Mouse (Mus musculus) CH12.LX (cell line): Measurements from ENCODE around the gene Tm9sf2. TPM values are rescaled to one million over a fixed set of nuclear protein-coding genes. Genes with fewer than 3 reads are reported as not detected.

ENCODE experiments used
- DNase-seq: peaks from one replicate; pipeline ENCODE4 v3.0.0-alpha.2; 2013; ENCODE audit errors: extremely low read depth
- H3K27ac ChIP-seq: 2 replicates; pipeline ENCODE4 v1.5.1; 2012; ENCODE audit warnings: low read depth, mild to moderate bottlenecking, control low read depth, moderate library complexity; ENCODE audit not compliant: insufficient read depth
- H3K27me3 ChIP-seq: replicated peaks from 2 replicates; pipeline ENCODE3; 2012; ENCODE audit warnings: inconsistent platforms
- H3K36me3 ChIP-seq, 2 experiments: replicated peaks in 1 of 2; 2 replicates each; pipeline versions ENCODE3 to v1.6.1; 2012; ENCODE audit warnings: inconsistent platforms in 1 of 2, low read length in 1 of 2, mild to moderate bottlenecking in 1 of 2, mixed read lengths in 1 of 2, moderate library complexity in 1 of 2; ENCODE audit not compliant: control insufficient read depth in 1 of 2, insufficient read depth in 1 of 2
- H3K4me1 ChIP-seq, 2 experiments: 2 replicates each; pipeline ENCODE4 v1.6.1; 2012; ENCODE audit warnings: inconsistent platforms in 1 of 2, moderate library complexity in 1 of 2; ENCODE audit not compliant: insufficient read depth in 2 of 2, control insufficient read depth in 1 of 2
- H3K4me2 ChIP-seq: 2 replicates; pipeline ENCODE4 v1.6.1; 2012; ENCODE audit warnings: low read depth, mild to moderate bottlenecking, control low read depth; ENCODE audit not compliant: poor library complexity, insufficient read depth, severe bottlenecking
- H3K4me3 ChIP-seq, 3 experiments: fragments of 150-350 bp in 1 of 3; sonication (generic) in 1 of 3; replicated peaks in 1 of 3; 2 replicates each; pipeline versions ENCODE3 to v1.5.1; 2011 to 2012; ENCODE audit warnings: low read depth in 2 of 3, low read length in 2 of 3, mild to moderate bottlenecking in 2 of 3, moderate library complexity in 2 of 3, control low read depth in 1 of 3, improper control_type of control experiment in 1 of 3, inconsistent platforms in 1 of 3, mixed read lengths in 1 of 3; ENCODE audit not compliant: poor library complexity in 1 of 3
- H3K79me2 ChIP-seq: replicated peaks from 2 replicates; pipeline ENCODE4 v1.6.1; 2012; ENCODE audit warnings: mild to moderate bottlenecking, moderate library complexity; ENCODE audit not compliant: control insufficient read depth, poor library complexity, insufficient read depth, severe bottlenecking; ENCODE audit errors: extremely low read depth
- H3K9ac ChIP-seq: 2 replicates; pipeline ENCODE4 v1.6.1; 2012; ENCODE audit warnings: low read depth, mild to moderate bottlenecking, control low read depth, moderate library complexity; ENCODE audit not compliant: insufficient read depth
- H3K9me3 ChIP-seq: replicated peaks from 2 replicates; pipeline ENCODE3; 2012; ENCODE audit warnings: low read length, inconsistent platforms, mixed read lengths
- CHD2 ChIP-seq: IDR thresholded peaks from 2 replicates; pipeline ENCODE4 v1.6.1; 2011; ENCODE audit warnings: low read length, improper control_type of control experiment
- JUND ChIP-seq: conservative IDR thresholded peaks from 2 replicates; pipeline ENCODE4 v1.6.1; 2011; ENCODE audit warnings: low read depth, low read length, improper control_type of control experiment
- MAFK ChIP-seq: IDR thresholded peaks from 2 replicates; pipeline ENCODE4 v1.6.1; 2011; ENCODE audit warnings: low read length, improper control_type of control experiment; ENCODE audit not compliant: insufficient replicate concordance
- POLR2AphosphoS2 ChIP-seq: IDR thresholded peaks from 2 replicates; pipeline ENCODE4 v1.6.1; 2011; ENCODE audit warnings: low read depth, low read length, improper control_type of control experiment
- SMC3 ChIP-seq: IDR thresholded peaks from 2 replicates; pipeline ENCODE4 v1.6.1; 2011; ENCODE audit warnings: low read depth, low read length, improper control_type of control experiment
- TBP ChIP-seq: conservative IDR thresholded peaks from 2 replicates; pipeline ENCODE4 v1.6.1; 2011; ENCODE audit warnings: low read depth, low read length, improper control_type of control experiment
- ZNF384 ChIP-seq: IDR thresholded peaks from 2 replicates; pipeline ENCODE4 v1.6.1; 2012; ENCODE audit warnings: low read depth, low read length, improper control_type of control experiment, inconsistent platforms
- dilution Hi-C: fragments of 300-500 bp; cut with MboI; formaldehyde crosslinking; loops from 2 replicates; pipeline ENCODE4 v1.14.3; 2020; ENCODE audit warnings: low sequenced_read_pairs; ENCODE audit not compliant: extremely low pct_unique_long_range_greater_than_20kb, extremely low pct_ligation_motif_present
- in situ Hi-C: fragments of 300-500 bp; cut with MboI; formaldehyde crosslinking; loops from 3 replicates; pipeline ENCODE4 v1.14.3; 2019; ENCODE audit warnings: low sequenced_read_pairs, low pct_ligation_motif_present, low pct_unique_long_range_greater_than_20kb, mixed read lengths
- polyA plus RNA-seq: library from polyadenylated mRNA; unstranded; fragments of >175 nt; gene quantifications from 2 replicates; pipeline ENCODE4 v1.2.1, GENCODE M21; 2012; ENCODE audit warnings: low read depth; ENCODE audit not compliant: insufficient read length
- total RNA-seq, 2 experiments: library from RNA; depleted of rRNA; stranded (reverse); fragments of 300-350 nt in 1 of 2; fragments of >200 nt in 1 of 2; gene quantifications; 2 replicates each; pipeline ENCODE4 v1.2.3; 2012 to 2014

The Tm9sf2 gene
- total and polyA plus RNA-seq, 3 experiments, result 49.2 to 108 (median 85.5) TPM

- Histone ChIP-seq H3K9me3 (peaks cover 8% of the 10 kb centered on the region), H3K4me3 (no peak overlapping the region), H3K9ac (no peak overlapping the region), H3K27ac (no peak overlapping the region), H3K36me3 (peaks cover 0 to 11% of the 10 kb centered on the region in 2 experiments), H3K4me2 (no peak overlapping the region), H3K4me1 (peaks cover 2 to 23% of the 10 kb centered on the region in 2 experiments; a peak in 2 of 4 replicates), H3K27me3 (no peaks in the 10 kb centered on the region), H3K79me2 (no peaks in the 10 kb centered on the region)
- dilution Hi-C loops (no loop called here), in situ Hi-C loops (no loop called here)
- no peak for DNase-seq
- no peak for TF ChIP-seq MAFK
Observed at GRCm38 (mm10) chr14:122194630-122195029, 87.8 kb downstream of the Tm9sf2 start.

- Histone ChIP-seq H3K79me2 (no peaks in the 10 kb centered on the region), H3K27ac (no peak overlapping the region), H3K4me1 (peaks cover 2 to 19% of the 10 kb centered on the region in 2 experiments; a peak in 2 of 4 replicates), H3K36me3 (peaks cover 0 to 7% of the 10 kb centered on the region in 2 experiments), H3K4me2 (no peak overlapping the region), H3K9ac (no peak overlapping the region), H3K4me3 (no peak overlapping the region), H3K27me3 (no peaks in the 10 kb centered on the region), H3K9me3 (peaks cover 8% of the 10 kb centered on the region)
- DNase-seq, result no peak
- no peak for TF ChIP-seq TBP
- no peak for TF ChIP-seq JUND
- no peak for TF ChIP-seq SMC3
- dilution Hi-C loops, result no loop called here
- in situ Hi-C loops, result no loop called here
Observed at GRCm38 (mm10) chr14:122196851-122197250, 90.0 kb downstream of the Tm9sf2 start.

GRCm38 (mm10) chr14:122200247-122200885 is 93.5 kb downstream of the Tm9sf2 start:
- Histone ChIP-seq H3K9me3 (peaks cover 6% of the 10 kb centered on the region), H3K4me1 (peaks cover 0 to 4% of the 10 kb centered on the region in 2 experiments; a peak in 1 of 4 replicates), H3K27me3 (no peaks in the 10 kb centered on the region), H3K79me2 (no peaks in the 10 kb centered on the region), H3K9ac (no peak overlapping the region), H3K36me3 (peaks cover 0 to 10% of the 10 kb centered on the region in 2 experiments), H3K4me2 (no peak overlapping the region), H3K4me3 (no peak overlapping the region), H3K27ac (no peak overlapping the region)
- in situ Hi-C loops, result loop anchor here (25.0 kb wide), 2 partner anchors 437 to 687 kb away; no protein-coding TSS in a partner anchor
- no peak for DNase-seq
- dilution Hi-C loops, result no loop called here
- no peak for TF ChIP-seq ZNF384
- no peak for TF ChIP-seq JUND
- no peak for TF ChIP-seq CHD2
- TF ChIP-seq POLR2AphosphoS2, result no peak
